Mouse (Mus musculus): ENCODE measurements at regions not wholly inside any gene's neighbourhood (a gene's known extent, or its start where the extent isn't known, plus 50 kb on each side); places are given as distances from the start of the nearest gene placed in this dataset.
A peak's percentile ranks its signal among the peaks of the same experiment; 100 is the strongest.

GRCm38 (mm10) chr8:84336376-84336775 is 51.9 kb upstream of the Cacna1a start:
- peak in 1 of 2 experiments; percentile 21 for DNase-seq (ENCODE audit: low spot score in 2 of 2)

- peak in 1 of 2 experiments; percentile 33 for DNase-seq (ENCODE audit: low spot score in 2 of 2)
Observed at GRCm38 (mm10) chr8:84334333-84334732, 53.9 kb upstream of the Cacna1a start.

GRCm38 (mm10) chr8:84331562-84331961 is 56.7 kb upstream of the Cacna1a start:
- DNase-seq (ENCODE audit: low spot score in 2 of 2) = no peak

GRCm38 (mm10) chr8:84329535-84329934 is 58.7 kb upstream of the Cacna1a start:
- peak in 1 of 2 experiments; percentile 22 for DNase-seq (ENCODE audit: low spot score in 2 of 2)

- no peak for DNase-seq (ENCODE audit: low spot score in 2 of 2)
Observed at GRCm38 (mm10) chr8:84322761-84323160, 52.6 kb upstream of the Ccdc130 start.

- no peak for DNase-seq (ENCODE audit: low spot score in 2 of 2)
Observed at GRCm38 (mm10) chr8:84321841-84322240, 51.7 kb upstream of the Ccdc130 start.
